Mouse (Mus musculus) urinary bladder, postnatal 25 days (tissue): ENCODE results near the gene Pip4p1.
"Not testable (repeated sequence)": the region's sequence is repeated elsewhere in the genome, so short reads cannot be mapped to it uniquely, and the experiment has no call there.

Experiments
- DNase-seq: peaks from one replicate; pipeline ENCODE4 v3.0.0; 2022; ENCODE audit warnings: low spot score

Pip4p1 gene

DNA sequence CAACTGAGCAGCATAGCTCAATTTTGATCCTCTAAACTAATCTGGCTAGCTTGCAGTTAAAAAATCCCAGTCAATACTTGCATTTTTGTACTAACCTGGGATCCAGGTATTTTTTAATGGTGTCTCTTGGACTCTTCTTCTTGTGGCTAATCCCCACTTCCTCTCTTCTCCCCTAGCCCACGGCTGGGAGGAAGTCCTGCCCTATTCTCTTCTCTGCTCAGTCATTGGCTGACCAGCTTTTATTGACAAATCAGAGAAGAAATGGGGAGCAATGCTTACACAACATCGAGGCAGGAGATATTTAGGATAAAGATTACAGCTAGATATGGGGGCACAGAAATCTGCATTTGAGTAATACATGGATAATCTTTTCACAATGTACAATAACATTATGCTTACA, 8.3 kb upstream of the Pip4p1 start:
- DNase-seq: no peak

DNA sequence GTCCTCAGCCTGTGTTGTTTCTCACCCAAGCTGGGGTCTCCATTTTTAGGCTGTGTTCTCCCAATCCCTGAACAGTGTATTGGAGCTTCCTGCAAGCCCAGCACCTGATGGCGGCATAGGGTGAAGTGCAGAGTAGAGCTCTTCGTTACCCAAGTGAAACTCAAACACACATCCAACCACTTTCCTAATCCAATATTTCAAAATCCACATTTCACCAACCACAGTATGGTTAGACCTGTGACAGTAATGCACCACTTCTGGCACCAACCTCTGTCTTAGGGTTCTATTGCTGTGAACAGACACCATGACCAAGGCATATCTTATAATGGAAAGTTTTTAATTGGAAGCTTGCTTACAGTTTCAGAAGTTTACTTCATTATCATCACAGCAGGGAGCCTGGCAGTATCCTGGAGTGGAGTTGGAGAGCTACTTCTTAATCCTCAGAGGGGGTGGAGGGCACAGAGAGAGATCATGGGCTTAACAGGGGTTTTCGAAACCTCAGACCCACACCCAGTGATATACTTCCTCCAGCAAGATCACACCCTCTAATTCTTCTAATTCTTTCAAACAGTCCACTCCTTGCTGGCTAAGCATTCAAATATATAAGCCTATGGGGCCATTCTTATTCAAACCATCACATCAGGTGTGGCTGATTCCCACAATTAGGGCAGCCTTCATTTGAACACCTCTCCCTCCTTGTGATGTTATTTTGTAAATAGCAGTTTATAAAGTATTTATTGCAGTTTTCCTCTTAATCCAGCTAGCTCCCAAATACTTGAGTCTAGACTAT, 7.7 kb upstream of the Pip4p1 start:
- no peak for DNase-seq

DNA sequence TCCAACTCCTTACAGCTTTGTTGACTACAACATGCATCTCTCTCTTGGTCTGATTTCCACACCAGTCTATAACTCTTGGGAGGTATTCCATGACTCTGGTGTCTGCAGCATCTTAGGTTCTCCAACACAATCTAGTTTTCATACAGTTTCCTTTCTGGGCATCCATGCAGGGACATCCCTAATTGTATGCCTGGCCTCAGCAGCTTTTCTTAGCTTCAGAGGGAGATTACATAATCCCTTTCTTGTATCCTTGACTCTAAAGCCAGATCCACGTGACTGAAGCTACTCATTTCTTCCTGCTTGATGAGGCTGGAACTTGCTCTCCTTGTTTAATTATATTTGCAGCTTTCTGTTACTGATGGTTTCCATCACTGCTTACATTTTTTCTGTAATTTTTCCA, 6.0 kb upstream of the Pip4p1 start:
- DNase-seq: no peak

DNA sequence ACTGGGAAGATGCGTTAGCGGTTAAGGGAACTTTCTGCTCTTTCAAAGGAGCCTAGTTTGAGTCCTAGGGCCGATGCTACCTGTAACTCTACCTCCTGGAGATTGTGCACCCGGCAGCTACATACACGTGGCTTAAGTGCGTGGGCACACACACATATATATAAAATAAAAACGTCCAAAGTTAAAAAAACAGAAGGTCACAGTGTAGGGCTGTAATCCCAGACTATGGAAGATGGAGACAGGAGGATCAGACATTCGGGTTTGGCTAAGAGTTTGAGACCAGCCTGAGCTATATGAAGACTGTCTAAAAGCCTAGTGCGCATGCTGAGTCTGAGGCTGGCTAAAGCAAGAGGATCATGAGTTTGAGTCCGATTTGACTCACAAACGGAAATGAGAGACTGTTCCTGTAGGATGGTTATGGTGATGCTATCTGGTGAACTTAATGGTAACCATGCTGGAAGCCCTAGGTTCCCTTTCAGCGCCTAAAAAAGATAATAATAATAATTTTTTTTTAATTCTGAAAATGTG, 901 bp upstream of the Pip4p1 start:
- DNase-seq: no peak

DNA sequence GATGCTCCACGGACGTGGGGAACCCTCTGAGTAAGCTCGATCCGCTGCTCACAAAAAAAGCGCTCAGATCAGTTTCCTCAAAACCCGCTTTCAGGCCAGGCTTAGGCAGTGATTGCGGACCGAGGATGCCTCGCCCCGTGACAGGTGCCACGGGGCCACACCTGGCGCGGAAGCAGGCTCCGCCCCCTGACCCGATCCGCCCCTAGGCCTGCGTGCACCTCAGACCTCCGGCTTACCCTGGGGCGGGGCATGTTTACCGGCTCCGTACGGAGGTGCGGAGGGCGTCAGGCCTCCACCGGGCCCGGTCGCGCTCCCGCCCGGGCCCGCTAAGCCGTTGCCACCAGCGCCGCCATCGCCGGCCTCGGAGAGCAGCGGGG, 291 bp downstream of the Pip4p1 start:
- DNase-seq: peak; percentile 64

DNA sequence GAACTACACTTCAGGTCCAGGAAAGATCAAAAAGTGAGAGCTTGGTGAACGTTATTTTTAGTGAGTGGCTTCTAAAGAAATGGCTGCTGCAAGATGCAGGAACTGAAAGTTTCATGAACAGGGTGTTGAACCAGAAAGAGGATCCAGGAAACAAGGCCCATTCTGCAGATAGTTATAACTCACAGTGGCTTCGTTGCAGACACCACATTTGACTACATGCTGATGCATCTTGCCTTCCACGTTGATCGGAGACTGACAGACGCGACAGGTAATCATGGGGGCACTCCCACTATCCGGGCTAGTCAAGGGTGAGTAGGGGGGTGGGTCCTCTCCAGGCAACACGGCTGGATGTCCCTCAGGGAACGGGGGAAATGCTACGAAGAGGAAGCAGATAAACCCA, 705 bp downstream of the Pip4p1 start:
- DNase-seq: no peak

DNA sequence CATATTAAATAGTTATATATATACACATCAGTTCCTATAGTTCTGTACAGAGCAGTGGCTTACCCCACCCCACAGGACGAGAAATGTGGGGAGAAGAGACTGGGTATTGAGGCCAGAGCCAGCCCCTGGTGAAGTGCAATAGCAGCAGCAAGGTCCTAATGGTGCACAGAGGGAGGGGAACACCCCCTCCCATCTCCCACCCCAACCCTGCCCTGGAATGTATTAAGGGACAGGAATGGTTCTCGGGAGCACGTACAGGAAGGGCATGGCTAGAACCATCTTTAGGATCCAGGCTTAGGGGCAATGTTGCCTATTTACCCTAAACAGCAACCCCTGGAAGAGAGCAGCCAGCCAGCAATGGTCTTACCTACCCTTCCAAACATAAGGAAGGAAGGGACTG, 3.3 kb downstream of the Pip4p1 start:
- DNase-seq: no peak

DNA sequence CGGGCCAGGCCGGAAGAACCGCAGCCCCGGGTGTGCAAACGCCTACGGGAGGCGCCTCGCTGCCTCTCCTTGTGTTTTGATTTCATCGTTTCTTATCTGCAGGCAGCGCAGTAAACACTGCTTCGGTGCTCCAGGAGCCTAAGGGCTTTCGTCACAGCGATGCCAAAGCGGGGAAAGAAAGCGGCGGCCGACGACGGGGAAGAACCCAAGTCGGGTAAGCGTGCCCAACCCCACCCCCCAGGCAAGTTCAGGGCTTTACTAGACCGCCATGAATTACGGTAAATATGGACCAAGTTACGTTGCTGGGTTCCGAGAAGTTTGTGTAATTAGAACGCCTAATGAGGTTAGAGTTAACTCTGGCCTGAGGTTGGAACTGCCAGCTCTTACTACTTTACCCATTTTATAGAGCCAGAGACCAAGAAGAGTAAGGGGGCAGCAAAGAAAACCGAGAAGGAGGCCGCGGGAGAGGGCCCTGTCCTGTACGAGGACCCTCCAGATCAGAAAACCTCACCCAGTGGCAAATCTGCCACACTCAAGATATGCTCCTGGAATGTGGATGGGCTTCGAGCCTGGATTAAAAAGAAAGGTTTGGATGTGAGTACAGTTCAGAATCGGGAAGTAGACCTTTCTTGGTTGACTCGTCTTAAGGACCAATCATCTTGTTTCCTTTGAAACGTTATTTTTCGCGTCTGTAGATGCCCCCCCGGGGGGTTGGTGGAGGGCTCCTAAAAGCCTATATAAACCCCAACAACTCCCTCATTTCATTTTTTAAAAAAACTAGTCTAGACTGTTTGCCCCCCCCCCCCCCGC, 5.3 kb downstream of the Pip4p1 start:
- no peak for DNase-seq

DNA sequence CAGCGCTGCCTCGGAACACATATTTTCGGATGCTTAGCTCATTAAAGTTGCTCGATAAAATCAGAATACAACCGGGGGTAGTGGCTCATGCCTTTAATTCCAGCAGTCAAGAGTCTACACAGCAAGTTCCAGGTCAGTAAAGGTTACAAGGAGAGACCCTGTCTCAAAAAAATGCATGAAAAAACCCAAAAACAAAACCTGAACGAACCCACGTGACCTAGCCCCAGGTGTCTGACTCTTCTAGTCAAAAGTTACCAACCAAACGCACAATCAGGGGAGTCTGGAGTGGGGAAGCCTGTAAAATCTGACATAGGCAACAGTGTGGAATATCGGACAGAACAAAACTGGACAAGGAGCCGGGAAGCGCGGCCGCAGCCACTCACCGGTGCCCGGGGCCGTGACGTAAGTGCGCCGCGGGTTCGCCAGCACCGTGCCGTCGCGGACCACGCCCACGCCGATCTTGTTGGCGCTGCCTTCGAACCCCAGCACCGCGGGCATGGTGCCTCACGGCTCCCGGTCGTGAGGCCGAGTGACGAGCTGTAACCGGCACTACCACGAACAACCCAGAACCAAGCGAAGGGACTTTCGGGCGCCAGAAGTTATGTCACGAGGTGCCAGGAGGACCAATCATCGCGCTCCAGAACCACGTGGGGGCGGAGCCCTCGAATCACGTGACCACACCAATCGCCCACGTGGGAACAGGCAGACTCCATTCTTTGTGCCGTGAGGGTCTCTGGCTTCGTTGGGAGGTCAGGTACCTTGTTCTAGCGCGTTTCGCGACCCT, 6.2 kb downstream of the Pip4p1 start, which contains the start of the genes Osgep and Apex1:
Gene Osgep (minus strand): TSS at position 613 of the 784 bp plus-strand sequence.
Gene Apex1 (plus strand): TSS at position 688 of the 784 bp plus-strand sequence.
- DNase-seq: peak; percentile 90

DNA sequence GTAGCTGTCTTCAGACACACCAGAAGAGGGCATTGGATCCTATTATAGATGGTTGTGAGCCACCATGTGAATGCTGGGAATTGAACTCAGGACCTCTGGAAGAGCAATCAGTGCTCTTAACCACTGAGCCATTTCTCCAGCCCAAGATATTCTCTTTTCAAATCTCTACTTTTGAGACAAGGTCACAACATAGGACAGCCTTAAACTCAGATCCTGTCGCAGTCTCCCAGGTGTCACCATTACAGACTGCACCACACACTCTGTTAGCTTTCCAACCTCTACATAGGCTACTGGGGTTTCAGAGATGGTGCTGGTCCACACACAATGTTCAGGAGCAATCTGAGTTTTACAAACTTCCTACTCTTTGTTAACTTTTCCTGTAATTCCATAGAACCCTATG, 7.2 kb downstream of the Pip4p1 start:
- DNase-seq: not testable (repeated sequence)

DNA sequence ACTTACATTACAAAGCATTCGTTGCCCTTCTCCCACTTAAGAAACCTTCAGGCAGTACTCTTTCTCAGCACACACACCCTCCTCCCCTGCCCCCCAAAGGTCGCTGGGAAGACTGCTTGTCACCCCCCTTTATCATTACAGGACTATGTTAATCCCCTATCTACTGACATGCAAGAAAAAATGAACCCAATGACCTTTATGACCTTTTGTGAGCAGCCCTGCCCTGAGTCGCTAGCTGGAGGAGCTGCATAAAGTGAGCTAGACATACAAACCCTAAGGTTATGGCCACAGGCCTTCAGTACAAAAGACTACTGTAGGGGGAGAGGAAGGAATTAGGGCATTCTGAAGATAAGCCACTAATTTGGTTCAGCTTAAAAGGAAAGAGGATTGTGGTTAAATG, 19.3 kb downstream of the Pip4p1 start:
- DNase-seq: no peak

DNA sequence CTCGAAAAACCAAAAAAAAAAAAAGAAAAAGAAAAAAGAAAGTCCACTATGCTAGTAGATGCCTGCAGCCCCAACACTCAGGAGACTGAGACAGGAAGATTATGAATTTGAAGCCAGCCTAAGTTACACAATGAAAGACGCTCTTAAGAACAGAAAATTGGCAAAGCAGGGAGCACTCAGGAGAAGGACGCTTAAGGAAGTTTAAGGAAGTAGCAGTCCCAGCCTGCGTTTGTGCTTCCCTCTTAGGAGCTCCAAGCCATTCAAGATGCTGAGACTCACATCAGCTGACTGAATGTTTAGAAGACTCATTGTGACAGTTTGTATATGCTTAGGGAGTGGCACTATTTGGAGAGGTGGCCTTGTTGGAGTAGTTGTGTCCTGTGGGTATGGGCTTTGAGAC, 22.5 kb downstream of the Pip4p1 start:
- no peak for DNase-seq

DNA sequence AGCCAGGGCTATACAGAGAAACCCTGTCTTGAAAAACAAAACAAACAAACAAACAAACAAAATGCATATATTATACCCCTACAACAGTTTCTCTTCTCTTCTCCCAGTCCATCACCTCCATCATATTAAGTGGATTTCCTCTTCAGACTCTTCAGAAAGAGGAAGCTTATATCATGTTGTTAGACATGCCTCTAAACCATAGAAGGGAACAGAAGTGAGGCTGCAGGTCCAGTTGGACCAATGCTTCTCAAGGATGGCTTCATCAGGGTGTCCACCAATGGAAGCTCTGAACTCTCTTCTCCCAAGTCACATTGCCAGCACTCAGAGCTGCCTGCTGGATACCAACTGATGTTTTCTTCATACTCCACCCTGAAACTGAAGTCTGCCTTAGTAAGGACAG, 25.3 kb downstream of the Pip4p1 start:
- DNase-seq: not testable (repeated sequence)

DNA sequence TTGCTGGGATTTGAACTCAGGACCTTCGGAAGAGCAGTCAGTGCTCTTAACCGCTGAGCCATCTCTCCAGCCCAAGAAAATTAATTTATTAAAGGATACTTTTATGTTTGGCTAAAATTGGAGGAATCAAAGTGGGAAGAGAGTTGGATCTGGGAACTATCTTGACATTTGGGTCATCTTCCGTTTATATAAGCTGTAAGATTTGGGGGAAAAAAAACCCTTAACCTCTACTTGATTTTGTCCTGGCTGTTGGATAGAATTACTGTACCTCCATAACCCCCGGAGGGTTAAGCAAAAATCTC, 25.9 kb downstream of the Pip4p1 start:
- DNase-seq: no peak

DNA sequence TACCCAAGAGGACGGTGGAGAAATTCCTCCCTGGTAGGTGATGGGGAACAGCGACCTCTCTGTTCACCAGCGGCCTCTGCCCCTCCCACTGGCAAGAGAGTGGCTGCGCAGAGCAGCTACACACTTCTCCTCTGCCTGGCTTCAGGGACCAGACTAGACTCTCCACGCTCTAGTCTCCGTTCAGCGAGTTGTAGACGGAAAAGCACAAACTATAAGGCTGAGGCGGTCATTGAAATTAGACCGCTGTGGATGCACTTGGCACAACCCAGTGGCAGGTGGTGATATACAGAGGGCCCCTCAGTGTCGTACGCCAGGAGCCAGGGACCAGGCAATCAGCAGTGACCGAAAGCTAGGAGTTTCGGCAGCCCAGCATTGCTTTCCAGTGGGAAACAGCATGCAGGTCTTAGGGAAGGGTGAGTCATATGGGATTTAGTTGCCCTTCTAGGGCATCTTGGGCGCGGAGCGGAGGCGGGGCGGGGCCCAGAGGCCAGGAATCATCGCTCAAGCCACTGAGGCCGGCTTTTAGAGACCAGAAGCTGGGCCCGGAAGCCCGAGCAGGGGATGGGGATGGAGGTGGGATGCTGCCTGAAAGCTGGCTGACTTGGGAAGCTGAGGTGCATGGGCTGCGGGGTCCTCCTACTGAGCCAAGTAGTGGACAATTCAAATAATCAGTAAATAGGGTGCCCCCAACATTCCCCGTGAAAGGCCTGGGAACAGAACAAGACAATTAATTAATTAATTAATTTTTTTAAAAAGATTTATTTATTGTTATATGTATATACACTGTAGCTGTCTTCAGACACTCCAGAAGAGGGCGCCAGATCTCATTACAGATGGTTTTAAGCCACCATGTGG, 26.5 kb downstream of the Pip4p1 start:
- DNase-seq: no peak

DNA sequence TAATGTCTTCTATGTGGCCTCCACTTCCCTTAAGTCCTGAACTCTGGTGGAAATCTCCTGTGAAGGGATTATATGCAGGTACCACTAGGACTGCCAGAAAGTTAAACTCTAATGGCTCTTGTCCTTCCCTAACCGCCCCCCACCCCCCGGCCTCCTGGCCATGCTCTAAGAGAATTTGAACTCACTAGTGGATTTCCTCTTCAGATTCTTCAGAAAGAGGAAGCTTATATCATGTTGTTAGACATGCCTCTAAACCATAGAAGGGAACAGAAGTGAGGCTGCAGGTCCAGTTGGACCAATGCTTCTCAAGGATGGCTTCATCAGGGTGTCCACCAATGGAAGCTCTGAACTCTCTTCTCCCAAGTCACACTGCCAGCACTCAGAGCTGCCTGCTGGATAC, 32.7 kb downstream of the Pip4p1 start:
- DNase-seq: not testable (repeated sequence)

DNA sequence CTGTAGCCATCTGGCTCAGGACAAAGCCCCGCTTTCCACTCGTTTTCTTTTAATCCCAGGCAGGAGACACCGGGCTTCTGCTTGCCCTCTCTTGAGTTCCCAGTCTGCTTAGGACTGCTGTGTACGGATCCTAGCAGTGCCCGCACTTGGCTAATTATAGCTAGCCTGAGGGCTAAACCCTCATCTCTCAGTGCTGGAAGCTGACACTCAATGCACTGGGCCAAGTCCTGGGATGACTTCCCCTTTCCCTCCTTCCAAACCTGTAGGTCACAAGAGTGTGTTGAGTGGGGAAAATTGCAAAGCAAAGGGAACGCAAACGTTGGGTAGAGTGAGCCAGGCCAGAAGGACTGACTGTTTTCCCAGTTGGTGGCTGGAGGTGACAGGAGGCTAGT, 33.3 kb downstream of the Pip4p1 start, which contains the start of gene Klhl33:
Gene Klhl33 (minus strand): TSS at position 134 of the 392 bp plus-strand sequence.
- no peak for DNase-seq

DNA sequence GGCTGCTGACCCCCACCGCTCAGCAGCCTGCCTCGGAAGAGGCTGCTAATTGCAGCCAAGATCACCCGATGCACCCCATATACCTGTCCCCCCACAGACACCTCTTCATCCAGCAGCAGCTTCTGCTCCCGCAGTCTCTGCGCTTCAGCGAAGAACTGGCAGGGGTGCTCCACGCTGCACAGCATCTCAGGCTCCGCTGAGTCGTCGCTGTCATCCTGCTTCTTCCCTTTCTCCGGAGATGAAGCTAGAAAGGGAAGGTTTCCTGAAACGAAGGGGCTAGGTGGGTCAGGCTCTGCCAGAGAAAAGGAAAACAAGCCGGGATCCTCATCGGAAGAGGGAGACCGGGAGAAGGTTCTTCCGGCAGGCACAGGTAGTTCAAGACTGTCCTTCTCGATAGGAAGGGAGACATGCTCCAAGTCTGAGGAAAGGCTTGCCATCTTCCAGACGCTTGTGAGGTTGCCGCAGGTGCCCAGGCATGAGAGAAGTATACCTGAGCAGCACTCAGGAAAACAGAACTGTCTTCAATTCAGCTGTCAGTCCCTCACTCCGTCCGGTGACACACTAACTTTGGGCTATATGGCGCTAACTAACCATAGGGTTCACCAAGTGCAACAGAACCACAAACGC, 33.8 kb downstream of the Pip4p1 start:
- no peak for DNase-seq

DNA sequence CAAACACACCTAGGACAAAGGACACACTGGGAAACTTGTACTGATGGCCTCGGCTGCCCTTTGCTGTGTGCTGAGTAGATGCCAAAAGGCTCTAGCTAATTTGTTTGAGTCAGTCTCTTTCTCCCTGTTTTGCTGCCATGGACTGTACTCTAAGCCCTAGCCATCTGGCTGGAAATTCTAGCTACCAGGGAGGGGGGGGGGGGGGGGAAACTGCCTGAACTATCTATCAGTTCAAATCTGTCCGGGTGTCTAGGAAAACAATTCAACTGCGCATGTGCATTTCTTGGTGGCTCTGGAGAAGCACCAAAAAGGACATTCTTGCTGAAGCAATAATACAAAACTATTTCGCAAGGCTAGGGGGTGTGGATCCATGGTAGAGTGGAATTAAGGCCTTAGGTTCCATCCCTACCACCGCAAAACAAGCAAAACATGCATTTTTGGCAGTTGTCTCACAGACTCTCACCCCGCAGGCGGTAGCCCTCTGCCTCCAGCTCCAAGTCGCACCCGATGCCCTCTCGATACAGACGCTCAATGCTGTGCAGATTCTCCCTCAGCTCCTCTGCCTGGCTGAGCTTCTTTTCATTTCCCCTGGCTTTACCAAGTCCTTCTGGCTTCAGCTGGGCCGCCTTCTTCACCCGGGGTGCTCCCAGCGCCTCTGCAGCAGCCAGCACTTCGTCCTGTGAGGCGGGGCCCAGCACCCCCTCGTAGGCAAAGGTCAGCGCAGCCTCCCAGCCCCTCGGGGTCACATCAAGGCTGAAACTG, 34.5 kb downstream of the Pip4p1 start:
- peak; percentile 44 for DNase-seq

DNA sequence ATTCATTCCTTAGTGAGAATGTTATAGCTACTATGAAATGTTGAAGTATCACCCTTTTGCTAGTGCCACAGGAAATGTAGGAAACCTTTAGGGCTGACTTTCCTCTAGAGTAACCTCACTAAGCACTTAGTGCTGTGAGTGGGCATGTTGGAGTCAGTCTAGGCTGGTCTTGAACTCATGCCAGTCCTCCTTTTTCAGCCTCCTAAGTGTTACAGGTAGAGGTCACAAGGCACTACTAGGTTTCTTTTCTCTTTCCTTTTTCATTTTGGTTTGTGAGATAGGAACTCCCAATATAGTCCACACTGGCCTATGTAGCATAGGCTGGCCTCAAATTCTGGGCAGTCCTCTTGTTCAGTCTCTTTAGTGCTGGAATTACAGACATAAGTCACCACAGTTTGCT, 35.2 kb downstream of the Pip4p1 start:
- no peak for DNase-seq
